Mouse (Mus musculus) hindbrain, embryonic 11.5 days (tissue): Measurements from ENCODE around the gene Ddx18. TPM values are rescaled to one million over a fixed set of nuclear protein-coding genes. Genes with fewer than 3 reads are reported as not detected.

Experiments used
- ATAC-seq: fragments of 200-750 bp; cut with Nextera tagmentation; 2 replicates; pipeline ENCODE4 v1.8.0; 2017; ENCODE audit warnings: mild to moderate bottlenecking, moderate TSS enrichment, moderate library complexity; ENCODE audit not compliant: low FRiP score
- DNase-seq: peaks from one replicate; pipeline ENCODE4 v3.0.0-alpha.2; 2015; ENCODE audit warnings: low spot score
- H3K27ac ChIP-seq: fragments of 300-500 bp; sonication (generic); 2 replicates; pipeline ENCODE4 v1.5.1; 2014; ENCODE audit warnings: mild to moderate bottlenecking, low read depth, low read length
- H3K27me3 ChIP-seq: fragments of 300-500 bp; sonication (generic); 2 replicates; pipeline ENCODE4 v1.6.1; 2014; ENCODE audit warnings: mild to moderate bottlenecking, low read length, moderate library complexity, mixed read lengths; ENCODE audit not compliant: control insufficient read depth, insufficient read depth
- H3K36me3 ChIP-seq: fragments of 300-500 bp; sonication (generic); 2 replicates; pipeline ENCODE4 v1.6.1; 2014; ENCODE audit warnings: mild to moderate bottlenecking, low read length, moderate library complexity, mixed read lengths; ENCODE audit not compliant: control insufficient read depth, insufficient read depth
- H3K4me1 ChIP-seq: fragments of 300-500 bp; sonication (generic); replicated peaks from 2 replicates; pipeline ENCODE4 v1.6.1; 2014; ENCODE audit warnings: low read length, mixed read lengths; ENCODE audit not compliant: control insufficient read depth, insufficient read depth
- H3K4me2 ChIP-seq: fragments of 300-500 bp; sonication (generic); replicated peaks from 2 replicates; pipeline ENCODE4 v1.6.1; 2014; ENCODE audit warnings: mild to moderate bottlenecking, low read depth, low read length
- H3K4me3 ChIP-seq: fragments of 300-500 bp; sonication (generic); 2 replicates; pipeline ENCODE4 v1.5.1; 2014; ENCODE audit warnings: low read depth, low read length
- H3K9ac ChIP-seq: fragments of 300-500 bp; sonication (generic); 2 replicates; pipeline ENCODE4 v1.6.1; 2014; ENCODE audit warnings: low read depth, low read length
- H3K9me3 ChIP-seq: fragments of 300-500 bp; sonication (generic); 2 replicates; pipeline ENCODE4 v1.6.1; 2016; ENCODE audit warnings: low read length; ENCODE audit not compliant: control insufficient read depth
- WGBS: fragments of 180-500 bp; shearing (Covaris S2); extraction: QIAGEN DNeasy Blood & Tissue Kit; methylation state at CpG from one replicate; pipeline ENCODE4 v1.1.7; 2014; 5-methylcytosine and 5-hydroxymethylcytosine counted together
- polyA plus RNA-seq: library from polyadenylated mRNA; unstranded; fragments of >200 nt; fragmentation: Nextera tagmentation; extraction: Ambion mirVana; gene quantifications from 2 replicates; pipeline ENCODE4 v1.2.1, GENCODE M21; 2014

Gene Ddx18
- polyA plus RNA-seq, 1 experiment from 2014 or later, result 70.2 TPM

- WGBS, result 84% methylated on average over 8 of the region's 8 CpGs
- H3K4me3 ChIP-seq, result no peak overlapping the region
- no peak for ATAC-seq
Measured at GRCm38 (mm10) chr1:121540361-121540760, 27.4 kb downstream of the Ddx18 start.

GRCm38 (mm10) chr1:121531439-121531838 lies 36.4 kb downstream of the Ddx18 start:
- no peak for DNase-seq
- 70% methylated on average over 7 of the region's 7 CpGs for WGBS
- ATAC-seq, result no peak

More at GRCm38 (mm10) chr1:121540361-121540760, 27.4 kb downstream of the Ddx18 start:
- no peak for DNase-seq
- H3K27me3 ChIP-seq, result no peaks in the 10 kb centered on the region
- no peaks in the 10 kb centered on the region for H3K36me3 ChIP-seq
- H3K9me3 ChIP-seq, result no peaks in the 10 kb centered on the region
- H3K4me2 ChIP-seq, result no peak overlapping the region
- H3K9ac ChIP-seq, result no peak overlapping the region
- H3K4me1 ChIP-seq, result no peaks in the 10 kb centered on the region
- no peak overlapping the region for H3K27ac ChIP-seq

GRCm38 (mm10) chr1:121529286-121529685 lies 38.5 kb downstream of the Ddx18 start:
- H3K4me1 ChIP-seq, result peaks cover 3% of the 10 kb centered on the region; the same call in 1 of the 2 replicates
- peaks cover 21% of the 10 kb centered on the region for H3K27me3 ChIP-seq
- H3K27ac ChIP-seq, result no peak overlapping the region
- no peak overlapping the region for H3K4me3 ChIP-seq
- DNase-seq, result no peak
- no peaks in the 10 kb centered on the region for H3K36me3 ChIP-seq
- ATAC-seq, result no peak
- WGBS, result 87% methylated on average over 6 of the region's 6 CpGs
- no peak overlapping the region for H3K4me2 ChIP-seq
- no peak overlapping the region for H3K9ac ChIP-seq
- no peaks in the 10 kb centered on the region for H3K9me3 ChIP-seq

More at GRCm38 (mm10) chr1:121531439-121531838, 36.4 kb downstream of the Ddx18 start:
- Histone ChIP-seq H3K36me3 (no peaks in the 10 kb centered on the region), H3K9me3 (no peaks in the 10 kb centered on the region), H3K4me1 (peaks cover 3% of the 10 kb centered on the region; the same call in 1 of the 2 replicates), H3K9ac (no peak overlapping the region), H3K4me3 (no peak overlapping the region), H3K4me2 (no peak overlapping the region), H3K27me3 (peaks cover 21% of the 10 kb centered on the region), H3K27ac (no peak overlapping the region)

GRCm38 (mm10) chr1:121528399-121528720 lies 39.4 kb downstream of the Ddx18 start, which contains the start of gene Htr5b:
Gene Htr5b (minus strand): TSS chr1:121528465.
- DNase-seq (peak; percentile 63), ATAC-seq (peak; percentile 89)
- H3K27ac ChIP-seq, result no peak within 1 kb of the TSS
- H3K36me3 ChIP-seq, result no peaks in the 10 kb centered on the region
- peaks cover 3% of the 10 kb centered on the region; the same call in 1 of the 2 replicates for H3K4me1 ChIP-seq
- peak within 1 kb of the TSS; percentile 57 for H3K4me2 ChIP-seq
- WGBS, result 2% methylated on average over 11 of the region's 11 CpGs
- H3K9me3 ChIP-seq, result no peaks in the 10 kb centered on the region
- H3K4me3 ChIP-seq, result peak within 1 kb of the TSS; percentile 22
- no peak within 1 kb of the TSS for H3K9ac ChIP-seq
- peaks cover 21% of the 10 kb centered on the region for H3K27me3 ChIP-seq

GRCm38 (mm10) chr1:121527600-121528398 lies 40.0 kb downstream of the Ddx18 start:
- H3K9ac ChIP-seq, result no peak overlapping the region
- peak; percentile 27 for DNase-seq
- H3K4me1 ChIP-seq, result peaks cover 3% of the 10 kb centered on the region; the same call in 1 of the 2 replicates
- 12% methylated on average over 55 of the region's 55 CpGs for WGBS
- peaks cover 21% of the 10 kb centered on the region for H3K27me3 ChIP-seq
- H3K9me3 ChIP-seq, result no peaks in the 10 kb centered on the region
- H3K27ac ChIP-seq, result no peak overlapping the region
- ATAC-seq, result peak; percentile 48
- H3K4me2 ChIP-seq, result peak overlapping the region; percentile 57
- peak overlapping the region; percentile 22 for H3K4me3 ChIP-seq
- no peaks in the 10 kb centered on the region for H3K36me3 ChIP-seq

- Histone ChIP-seq H3K27me3 (peaks cover 21% of the 10 kb centered on the region), H3K27ac (no peak overlapping the region), H3K9me3 (no peaks in the 10 kb centered on the region), H3K4me1 (peaks cover 3% of the 10 kb centered on the region; the same call in 1 of the 2 replicates), H3K36me3 (no peaks in the 10 kb centered on the region), H3K4me2 (peak overlapping the region; percentile 57; the same call in 1 of the 2 replicates), H3K4me3 (no peak overlapping the region), H3K9ac (no peak overlapping the region)
- WGBS, result 49% methylated on average over 17 of the region's 17 CpGs
- DNase-seq (no peak), ATAC-seq (no peak; the same call in 1 of the 2 replicates)
Measured at GRCm38 (mm10) chr1:121527061-121527460, 40.7 kb downstream of the Ddx18 start.

GRCm38 (mm10) chr1:121518609-121519008 lies 49.2 kb downstream of the Ddx18 start:
- 62% methylated on average over 1 of the region's 1 CpGs for WGBS
- no peak for ATAC-seq
- Histone ChIP-seq H3K27me3 (no peaks in the 10 kb centered on the region), H3K4me2 (no peak overlapping the region), H3K27ac (no peak overlapping the region), H3K9ac (no peak overlapping the region), H3K4me1 (no peaks in the 10 kb centered on the region), H3K9me3 (no peaks in the 10 kb centered on the region), H3K36me3 (no peaks in the 10 kb centered on the region), H3K4me3 (no peak overlapping the region)
- DNase-seq, result no peak

GRCm38 (mm10) chr1:121511966-121512365 lies 55.8 kb downstream of the Ddx18 start:
- Histone ChIP-seq H3K36me3 (no peaks in the 10 kb centered on the region), H3K27me3 (no peaks in the 10 kb centered on the region), H3K9ac (no peak overlapping the region), H3K27ac (no peak overlapping the region), H3K4me3 (no peak overlapping the region), H3K4me2 (no peak overlapping the region), H3K4me1 (no peaks in the 10 kb centered on the region), H3K9me3 (no peaks in the 10 kb centered on the region)
- no peak for DNase-seq
- ATAC-seq, result no peak
- WGBS, result 90% methylated on average over 2 of the region's 2 CpGs

GRCm38 (mm10) chr1:121511186-121511585 lies 56.6 kb downstream of the Ddx18 start:
- WGBS, result 53% methylated on average over 2 of the region's 2 CpGs
- Histone ChIP-seq H3K27ac (no peak overlapping the region), H3K9ac (no peak overlapping the region), H3K4me3 (no peak overlapping the region), H3K9me3 (no peaks in the 10 kb centered on the region), H3K27me3 (no peaks in the 10 kb centered on the region), H3K36me3 (no peaks in the 10 kb centered on the region), H3K4me2 (no peak overlapping the region), H3K4me1 (no peaks in the 10 kb centered on the region)
- ATAC-seq (no peak), DNase-seq (no peak)
